Mouse (Mus musculus): ENCODE data around the gene Pradc1.

Gene Pradc1

GRCm38 (mm10) chr6:85451664-85452410 is at the start of gene Pradc1:
Gene Pradc1 (minus strand): TSS chr6:85451970.
- DNase-seq (ENCODE audit: low spot score in 2 of 2), result peak; percentile 98

GRCm38 (mm10) chr6:85500416-85500815 is 48.6 kb upstream of the Pradc1 start:
- no peak for DNase-seq (ENCODE audit: low spot score in 2 of 2)

DNA sequence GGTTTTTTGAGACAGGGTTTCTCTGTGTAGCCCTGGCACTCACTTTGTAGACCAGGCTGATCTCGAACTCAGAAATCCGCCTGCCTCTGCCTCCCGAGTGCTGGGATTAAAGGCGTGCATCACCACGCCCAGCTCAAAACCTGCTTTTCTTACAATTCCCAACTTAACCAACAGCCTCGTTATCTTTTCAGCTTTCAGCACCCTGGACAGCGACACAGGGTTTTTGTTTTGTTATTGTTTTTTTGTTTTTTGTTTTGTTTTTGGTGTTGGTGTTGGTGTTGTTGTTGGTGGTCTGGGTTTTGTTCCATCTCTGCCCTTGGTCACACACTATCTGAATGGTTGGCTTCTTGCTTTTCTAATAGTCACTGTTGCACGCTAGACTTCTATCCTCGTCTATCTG is 46.4 kb upstream of the Pradc1 start:
- no peak for DNase-seq (ENCODE audit: low spot score in 2 of 2)

- no peak for DNase-seq (ENCODE audit: low spot score in 2 of 2)
These were observed 45.2 kb upstream of the Pradc1 start for GRCm38 (mm10) chr6:85496976-85497375.

GRCm38 (mm10) chr6:85491606-85492005 is 39.8 kb upstream of the Pradc1 start:
- DNase-seq (ENCODE audit: low spot score in 2 of 2), result no peak

DNA sequence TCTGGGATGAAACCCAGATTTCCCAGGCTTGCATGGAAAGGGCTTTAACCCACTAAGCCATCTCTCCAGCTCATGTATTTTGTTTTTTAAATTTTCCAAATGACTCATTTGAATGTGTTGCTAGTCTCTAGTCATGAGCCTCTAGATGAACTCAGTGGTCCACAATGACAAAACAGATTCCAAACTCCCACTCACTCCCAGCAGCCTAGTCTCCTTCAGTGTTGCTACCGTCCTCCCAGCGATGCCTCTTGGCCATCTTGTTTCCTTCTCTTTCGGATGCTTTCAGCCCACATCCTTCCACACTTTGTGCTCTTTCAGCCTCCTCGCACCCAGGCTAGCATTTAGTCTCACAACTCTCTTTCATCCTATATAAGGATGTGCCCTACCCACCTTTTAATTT is 38.5 kb upstream of the Pradc1 start:
- no peak for DNase-seq (ENCODE audit: low spot score in 2 of 2)

GRCm38 (mm10) chr6:85489717-85490116 is 37.9 kb upstream of the Pradc1 start:
- no peak for DNase-seq (ENCODE audit: low spot score in 2 of 2)

DNA sequence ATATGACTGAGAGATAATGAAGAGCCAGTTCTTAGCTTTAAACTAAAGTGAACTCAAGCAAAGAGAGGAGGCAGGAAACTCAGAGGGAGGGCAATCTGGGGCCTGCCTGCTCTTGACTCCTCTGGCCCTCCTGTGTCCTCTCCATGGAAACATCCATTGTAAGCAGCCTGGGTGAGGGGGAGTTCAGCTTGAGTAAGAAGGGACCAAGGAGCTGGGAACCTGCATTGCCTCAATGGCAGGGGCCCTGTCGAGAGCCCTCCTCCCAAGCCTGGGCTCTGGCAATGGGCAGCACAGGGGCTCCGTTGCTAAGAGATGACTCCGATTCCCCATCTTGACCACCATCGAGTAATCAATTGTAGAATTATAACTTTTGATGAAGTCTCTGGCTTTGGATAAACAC is 36.7 kb upstream of the Pradc1 start:
- DNase-seq (ENCODE audit: low spot score in 2 of 2), result no peak

DNA sequence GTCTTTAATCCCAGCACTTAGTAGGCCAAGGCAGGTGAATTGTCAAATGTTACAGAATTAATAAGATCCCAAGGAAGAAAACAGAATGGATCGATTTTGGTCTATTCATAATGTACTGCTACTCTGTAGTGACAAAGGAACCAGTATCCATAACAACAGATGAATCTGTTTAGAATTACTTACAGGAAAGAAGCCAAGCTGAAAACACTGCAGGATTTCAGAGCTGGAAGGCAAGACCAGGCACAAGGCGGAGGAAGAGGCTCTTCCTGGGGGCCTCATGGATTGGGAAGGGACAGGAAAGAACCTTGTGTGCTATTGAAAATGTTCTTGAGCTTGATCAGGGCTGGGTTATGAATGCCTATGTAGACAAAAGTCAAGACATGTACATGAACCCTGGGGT is 34.0 kb upstream of the Pradc1 start:
- DNase-seq (ENCODE audit: low spot score in 2 of 2), result no peak

GRCm38 (mm10) chr6:85483843-85484721 is 32.3 kb upstream of the Pradc1 start:
- DNase-seq (ENCODE audit: low spot score in 2 of 2), result no peak

DNA sequence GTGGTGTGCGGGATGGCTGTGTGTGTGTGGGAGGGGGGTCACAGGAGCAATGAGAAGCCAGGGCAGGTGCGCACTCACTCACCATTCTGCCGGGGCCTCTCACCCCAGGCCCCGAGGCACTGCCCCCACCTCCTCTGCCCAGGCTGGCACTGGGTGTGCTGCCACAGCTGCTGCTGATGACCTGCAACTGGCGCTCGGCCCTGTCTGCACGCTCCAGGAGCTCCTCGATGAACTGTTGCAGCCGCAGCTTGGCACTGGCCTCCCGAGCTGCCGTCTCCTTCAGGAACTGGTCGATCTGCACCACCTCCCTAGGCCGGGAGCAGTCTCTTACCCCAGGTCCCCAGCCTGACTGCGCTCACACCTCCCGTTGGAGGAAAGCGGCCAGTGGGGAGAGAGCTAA is 28.9 kb upstream of the Pradc1 start:
- no peak for DNase-seq (ENCODE audit: low spot score in 2 of 2)

DNA sequence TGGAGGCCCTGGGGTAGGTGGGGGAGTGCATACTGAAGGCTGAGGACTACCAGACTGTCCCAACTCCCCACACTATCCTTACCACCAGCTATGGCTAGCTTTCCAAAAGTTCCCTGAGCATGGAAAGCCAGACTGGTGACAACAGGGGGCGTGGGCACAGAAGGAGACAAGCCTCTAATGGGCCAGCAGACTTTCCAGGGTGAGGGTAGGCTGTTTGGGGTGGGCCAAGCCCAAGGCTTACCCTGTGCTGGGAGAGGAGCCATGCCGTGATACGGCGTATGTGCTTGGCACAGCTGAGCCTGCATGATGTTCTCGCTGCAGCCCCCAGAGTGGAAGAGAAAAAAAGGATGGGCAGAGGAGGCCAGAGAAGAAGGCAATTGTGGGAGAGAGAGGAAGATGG is 28.2 kb upstream of the Pradc1 start:
- no peak for DNase-seq (ENCODE audit: low spot score in 2 of 2)

DNA sequence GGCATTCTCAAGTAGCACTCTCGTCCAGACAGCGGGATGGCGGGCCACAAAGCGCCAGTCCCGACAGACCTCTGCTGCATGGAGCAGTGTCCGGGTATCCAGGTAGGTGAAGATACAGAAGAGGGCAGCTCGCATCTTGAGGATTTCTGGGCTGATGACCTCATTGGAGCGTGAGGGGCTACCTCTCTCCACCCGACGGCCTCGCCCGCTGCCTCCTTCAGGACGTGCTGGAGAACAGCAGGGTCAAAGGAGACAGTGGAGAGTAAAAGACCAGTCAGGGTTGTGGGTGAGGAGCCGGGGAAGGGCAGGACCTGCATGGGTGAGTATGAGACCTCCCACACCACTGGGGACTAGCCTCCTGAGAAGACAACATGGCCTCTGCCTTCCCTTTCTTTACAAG is 26.6 kb upstream of the Pradc1 start:
- DNase-seq (ENCODE audit: low spot score in 2 of 2), result no peak

GRCm38 (mm10) chr6:85477366-85477917 is 25.7 kb upstream of the Pradc1 start:
- DNase-seq (ENCODE audit: low spot score in 2 of 2), result no peak

DNA sequence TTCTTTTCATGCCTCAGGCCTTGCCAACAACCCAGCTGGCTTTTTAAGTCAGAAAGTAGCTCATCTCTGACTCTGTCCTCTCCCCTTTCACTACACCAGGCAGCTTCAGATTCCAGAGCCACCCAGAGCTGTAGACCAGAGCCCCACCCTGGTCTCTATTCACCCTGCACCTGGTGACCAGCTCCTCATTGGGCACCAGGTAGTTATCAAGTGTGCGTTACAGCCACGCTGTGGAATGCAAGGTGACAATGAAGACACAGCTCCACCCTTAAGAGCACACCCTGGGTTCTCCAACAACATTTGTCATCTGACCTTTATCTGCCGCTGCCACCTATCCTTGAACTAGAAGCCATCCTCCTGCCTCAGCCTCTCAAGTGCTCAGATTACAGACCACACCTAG is 23.8 kb upstream of the Pradc1 start:
- DNase-seq (ENCODE audit: low spot score in 2 of 2), result no peak

DNA sequence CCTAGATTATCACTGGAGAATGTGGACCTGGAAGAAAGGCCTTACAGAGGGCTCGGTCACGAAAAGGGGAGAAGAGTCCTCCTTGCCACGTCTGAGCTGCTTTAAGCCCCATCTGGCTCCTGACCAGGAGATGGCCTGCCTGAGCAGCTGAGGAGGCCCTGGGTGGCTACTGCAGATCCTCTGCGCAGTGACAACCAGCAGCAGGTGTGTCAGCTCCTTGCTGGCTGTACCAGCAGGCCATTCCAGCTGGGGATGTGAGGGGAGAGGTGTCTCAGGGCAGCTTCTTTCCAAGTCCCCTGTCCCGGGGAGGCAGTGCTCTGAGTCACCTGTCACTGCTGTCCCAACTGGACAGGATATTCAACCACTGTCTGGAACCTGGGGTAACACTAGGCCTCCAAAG is 20.8 kb upstream of the Pradc1 start:
- no peak for DNase-seq (ENCODE audit: low spot score in 2 of 2)

GRCm38 (mm10) chr6:85471962-85472361 is 20.2 kb upstream of the Pradc1 start:
- DNase-seq (ENCODE audit: low spot score in 2 of 2), result no peak

GRCm38 (mm10) chr6:85469660-85470430 is 18.1 kb upstream of the Pradc1 start:
- DNase-seq (ENCODE audit: low spot score in 2 of 2), result no peak

GRCm38 (mm10) chr6:85465381-85465780 is 13.6 kb upstream of the Pradc1 start:
- no peak for DNase-seq (ENCODE audit: low spot score in 2 of 2)

GRCm38 (mm10) chr6:85459621-85460020 is 7.9 kb upstream of the Pradc1 start:
- DNase-seq (ENCODE audit: low spot score in 2 of 2), result no peak

GRCm38 (mm10) chr6:85452816-85453215 is 1.0 kb upstream of the Pradc1 start:
- no peak for DNase-seq (ENCODE audit: low spot score in 2 of 2)

- DNase-seq (ENCODE audit: low spot score in 2 of 2), result no peak
These were observed 568 bp upstream of the Pradc1 start for GRCm38 (mm10) chr6:85452411-85452665.
